ENCODE assay signal across 9 mouse cellular contexts in the genomic region with DNA sequence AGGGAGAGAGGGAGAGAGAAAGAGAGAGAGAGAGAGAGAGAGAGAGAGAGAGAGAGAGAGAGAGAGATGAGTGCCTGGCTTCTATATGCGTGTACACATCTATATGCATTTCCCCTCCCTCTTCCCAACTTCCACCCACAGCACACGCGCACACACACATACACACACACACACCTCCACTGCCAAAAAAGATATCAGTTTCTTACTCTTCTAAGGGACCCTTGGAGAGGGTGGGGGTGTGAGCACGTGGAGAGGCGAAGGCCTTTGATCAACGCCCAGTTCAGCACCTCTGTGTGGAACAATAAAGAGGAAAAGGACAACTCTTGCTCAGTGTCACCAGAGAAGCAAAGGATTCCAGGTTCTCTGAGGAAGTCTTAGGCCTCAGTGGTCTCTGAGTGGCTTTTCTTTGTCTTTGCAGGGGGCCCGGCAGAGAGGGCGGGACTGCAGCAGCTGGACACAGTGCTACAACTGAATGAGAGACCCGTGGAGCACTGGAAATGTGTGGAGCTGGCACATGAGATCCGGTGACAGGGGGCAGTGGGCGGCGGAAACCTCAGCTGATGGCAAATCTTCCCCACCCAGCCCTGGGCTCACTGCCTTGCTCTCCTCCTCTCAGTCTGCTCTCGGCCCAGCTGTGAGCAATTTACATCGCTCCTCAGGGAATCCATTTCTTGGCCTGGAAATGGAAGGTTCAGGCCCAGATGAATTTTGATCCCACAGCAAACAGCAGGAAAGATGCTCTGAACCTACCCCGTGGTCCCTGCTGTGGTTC.
DNase-seq lines count a peak whose midpoint lies in the region; ATAC-seq lines count a peak whose summit lies in the region.
"Had no signal": no experiment of that assay in that cellular context is flagged by ENCODE, and none has a peak within 500 bp of the region (broad histone marks: within the 10 kb centered on the region; RNA-seq: fewer than 3 reads in every experiment).

No protein-coding gene starts in this region.

- WGBS in limb, embryonic 15.5 days, result 37% methylated on average over 15 of the region's 15 CpGs

- no peaks in the 10 kb centered on the region for H3K27me3 ChIP-seq in limb, embryonic 15.5 days

- no peak overlapping the region for H3K4me2 ChIP-seq in limb, embryonic 15.5 days

- 0 out of 2 replicates have a peak, but pooled peaks have one; percentile 26 for ATAC-seq in limb, embryonic 15.5 days (ENCODE audit: insufficient number of reproducible peaks, low FRiP score, low TSS enrichment, low read depth)
- no peak for ATAC-seq in megakaryocyte-erythroid progenitor cell, adult 5-6 weeks (replicated peaks; ENCODE audit: low FRiP score, low TSS enrichment, poor library complexity, severe bottlenecking)

- intact Hi-C loops in gastrocnemius, postnatal 14 days (cut with DNase I; ENCODE audit: low total_unique reads), result no loop called here

- H3K9me3 ChIP-seq in limb, embryonic 15.5 days, result no peaks in the 10 kb centered on the region

- H3K36me3 ChIP-seq in limb, embryonic 15.5 days, result no peaks in the 10 kb centered on the region

- no peak overlapping the region for H3K4me3 ChIP-seq in limb, embryonic 15.5 days

- no peak overlapping the region for H3K9ac ChIP-seq in limb, embryonic 15.5 days
- H3K9ac ChIP-seq: liver, embryonic 14.5 days had no signal

- H3K4me1 ChIP-seq in limb, embryonic 15.5 days, result peaks cover 58% of the 10 kb centered on the region

- peak; percentile 56 to 68 for DNase-seq in cerebellum, postnatal 10 days
- DNase-seq in cerebellum, adult 9-11 months, result no peak
- DNase-seq in NIH3T3 (ENCODE audit: low read depth), result peak; percentile 83
- peak; percentile 69 for DNase-seq in gastrocnemius, postnatal 14 days
- no peak for DNase-seq in spleen, postnatal 36 days (ENCODE audit: low spot score in 2 of 2)
- no peak for DNase-seq in layer of hippocampus, postnatal 25 days (ENCODE audit: extremely low spot score in 1 of 2, low spot score in 1 of 2)

- peak overlapping the region; percentile 82 for H3K27ac ChIP-seq in limb, embryonic 15.5 days
- H3K27ac ChIP-seq: liver, embryonic 14.5 days had no signal

Comparison
In these comparisons a context has a peak if more than half of its experiments do, and no peak if none do; other contexts are left out.
1. DNase-seq: peak in cerebellum, postnatal 10 days (2 of 2), NIH3T3 (single experiment) and gastrocnemius, postnatal 14 days (single experiment); none in cerebellum, adult 9-11 months (single experiment), spleen, postnatal 36 days (0 of 2) and layer of hippocampus, postnatal 25 days (0 of 2).